Mouse (Mus musculus) right cerebral cortex, adult 18-20 months (tissue): ENCODE measurements around the gene Trp53rkb.
"Not testable (repeated sequence)": the region's sequence is repeated elsewhere in the genome, so short reads cannot be mapped to it uniquely, and the experiment has no call there.

Experiments used
- DNase-seq: peaks from one replicate; pipeline ENCODE4 v3.0.0; 2022; ENCODE audit warnings: mixed read lengths

Trp53rkb gene

DNA sequence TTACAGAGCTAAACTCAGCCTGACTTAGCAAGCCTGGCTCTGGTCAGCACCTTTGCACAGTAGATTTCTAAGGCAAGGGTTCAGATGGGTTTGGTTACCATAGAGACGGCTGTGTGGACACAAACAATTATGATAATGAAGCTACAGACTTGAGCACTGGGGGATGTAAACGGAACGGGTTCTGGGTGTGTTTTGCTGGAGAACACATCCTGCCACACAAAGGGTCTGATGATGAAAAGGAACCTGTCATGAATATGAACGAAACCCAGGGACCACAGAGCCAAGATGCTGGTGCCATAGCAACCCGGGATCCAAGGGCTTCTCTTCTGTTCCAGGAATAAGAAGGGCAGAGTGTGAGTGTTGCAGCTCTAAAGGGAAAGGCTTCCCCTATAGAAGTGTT is at the start of gene Trp53rkb:
Trp53rkb (plus strand) TSS at position 177 of the 400 bp plus-strand sequence.
- no peak for DNase-seq

DNA sequence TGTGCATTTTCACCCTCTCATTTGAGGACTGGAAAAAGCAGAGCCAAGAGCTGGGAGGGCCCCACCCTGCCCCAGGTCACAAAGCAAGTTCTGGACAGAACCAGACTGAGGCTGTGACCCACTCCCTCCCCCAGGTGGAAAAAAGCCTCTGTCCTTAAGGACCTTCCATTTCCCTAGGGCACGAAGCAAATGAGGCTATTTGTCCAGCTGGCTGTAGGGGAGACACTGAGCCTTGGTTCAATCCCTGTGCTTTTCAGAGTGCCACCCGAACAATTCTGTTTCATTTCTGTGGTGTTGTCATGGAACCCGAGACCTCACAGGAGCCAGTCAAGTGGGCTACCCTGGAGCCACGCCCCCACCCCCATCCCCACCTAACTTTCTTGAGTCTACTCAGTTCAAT is 48.8 kb upstream of the Trp53rkb start:
- no peak for DNase-seq

DNA sequence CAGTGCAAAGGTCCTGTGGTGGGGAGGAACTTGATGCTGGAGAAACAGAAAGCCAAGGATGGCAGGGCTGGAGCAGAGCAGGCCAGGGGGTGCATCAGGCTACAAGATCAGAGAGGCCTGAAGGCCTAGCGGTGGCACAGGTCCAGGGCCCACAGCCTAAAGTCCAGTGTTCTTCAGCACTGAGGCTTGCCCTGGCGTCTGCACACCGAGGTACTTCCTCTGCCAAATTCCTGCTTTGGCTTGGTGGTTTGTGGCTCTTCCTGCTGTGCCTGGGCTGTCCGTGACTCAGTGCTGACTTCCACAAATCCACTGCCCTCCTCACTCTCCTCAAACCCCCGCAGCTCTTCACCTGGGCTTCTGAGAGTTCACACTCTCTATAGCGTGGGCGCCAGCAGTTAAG is 47.9 kb upstream of the Trp53rkb start:
- no peak for DNase-seq

DNA sequence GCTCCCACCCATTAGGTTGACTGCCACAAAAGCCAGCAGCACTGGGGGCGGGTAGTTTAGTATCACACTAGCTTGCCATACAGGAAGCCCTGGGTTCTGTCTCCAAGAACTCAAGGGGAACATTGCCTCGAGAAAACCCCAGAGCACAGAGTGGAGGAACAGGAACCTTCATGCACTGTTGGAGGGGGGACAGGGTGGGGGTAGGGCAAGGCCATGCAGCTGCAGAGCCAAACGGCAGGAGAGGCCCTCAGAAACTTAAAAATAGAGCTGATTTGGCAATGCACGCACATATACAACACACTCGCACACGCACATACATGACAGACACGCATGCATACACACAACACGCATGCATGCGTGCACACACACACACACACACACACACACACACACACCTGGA is 46.5 kb upstream of the Trp53rkb start:
- no peak for DNase-seq

DNA sequence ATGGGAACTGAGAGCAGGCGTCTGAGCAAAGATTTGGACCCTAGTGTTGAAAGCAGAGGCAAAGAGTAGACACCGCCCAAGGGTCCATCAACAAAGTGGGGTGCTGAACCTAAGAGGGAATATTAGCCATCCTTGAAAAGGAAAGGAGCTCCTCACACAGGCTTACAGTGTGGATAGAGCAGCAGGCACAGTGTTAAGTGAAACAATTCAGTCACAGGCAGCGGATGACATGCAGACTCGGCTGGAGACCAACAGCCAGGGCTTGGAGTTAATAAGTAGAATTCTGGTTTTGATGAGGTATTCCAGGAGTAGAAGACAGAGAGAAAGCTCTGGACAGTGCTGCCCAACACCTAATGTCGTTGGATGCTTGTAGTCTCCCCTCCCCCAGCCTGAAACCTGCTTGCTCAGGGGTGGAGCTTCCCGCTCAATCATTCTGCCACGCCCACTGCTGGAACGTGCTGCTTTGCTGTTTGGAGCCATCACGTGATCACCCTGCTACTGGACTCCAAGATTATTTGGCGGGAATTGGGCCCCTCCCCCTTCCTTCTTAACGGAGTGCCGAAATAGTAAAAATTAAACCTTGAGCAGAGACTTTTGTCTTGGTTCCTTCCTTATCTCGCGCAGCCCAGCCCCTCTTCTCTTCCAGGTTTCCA is 45.9 kb upstream of the Trp53rkb start:
- DNase-seq: not testable (repeated sequence)

DNA sequence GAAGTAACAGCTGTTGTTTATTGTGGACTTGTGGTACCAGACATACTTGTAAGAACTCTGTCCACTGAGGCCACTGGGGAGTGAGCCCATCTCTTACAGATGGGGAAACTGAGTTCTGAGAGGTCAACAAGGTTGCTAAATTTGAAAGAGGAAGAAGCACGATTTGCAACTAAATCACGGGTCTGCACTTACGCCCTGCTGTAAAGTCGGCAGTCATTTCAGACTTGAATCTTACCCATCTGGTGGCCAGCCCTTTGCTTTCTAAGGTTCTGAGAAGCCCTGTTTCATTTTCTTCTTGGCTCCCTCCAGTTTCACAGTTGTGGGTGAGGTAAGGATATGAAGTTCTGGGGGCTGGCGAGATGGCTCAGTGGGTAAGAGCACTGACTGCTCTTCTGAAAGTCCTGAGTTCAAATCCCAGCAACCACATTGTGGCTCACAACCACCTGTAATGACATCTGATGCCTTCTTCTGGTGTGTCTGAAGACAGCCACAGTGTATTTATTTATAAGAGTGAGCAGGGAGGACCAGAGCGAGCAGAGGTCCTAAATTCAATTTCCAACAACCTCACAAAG is 41.6 kb upstream of the Trp53rkb start:
- no peak for DNase-seq

DNA sequence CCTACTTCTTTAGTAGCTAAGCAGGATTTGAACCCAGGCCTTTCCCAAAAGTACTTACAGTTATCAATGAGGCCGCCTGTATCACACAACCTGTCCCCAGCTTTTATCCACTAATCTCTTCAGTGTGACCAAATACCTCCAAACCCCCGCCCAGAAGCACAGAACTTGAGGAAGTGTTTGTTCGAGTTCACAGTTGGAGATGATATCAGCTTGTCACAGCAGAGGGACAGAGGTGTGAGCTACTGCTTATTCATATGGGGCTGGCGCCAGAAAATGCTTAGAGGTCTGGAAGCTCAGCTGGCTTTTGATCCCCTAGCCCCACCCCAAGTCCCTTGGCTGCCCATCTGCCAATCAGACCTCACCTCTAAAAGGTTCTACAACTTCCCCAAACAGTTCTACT is 38.1 kb upstream of the Trp53rkb start:
- no peak for DNase-seq

DNA sequence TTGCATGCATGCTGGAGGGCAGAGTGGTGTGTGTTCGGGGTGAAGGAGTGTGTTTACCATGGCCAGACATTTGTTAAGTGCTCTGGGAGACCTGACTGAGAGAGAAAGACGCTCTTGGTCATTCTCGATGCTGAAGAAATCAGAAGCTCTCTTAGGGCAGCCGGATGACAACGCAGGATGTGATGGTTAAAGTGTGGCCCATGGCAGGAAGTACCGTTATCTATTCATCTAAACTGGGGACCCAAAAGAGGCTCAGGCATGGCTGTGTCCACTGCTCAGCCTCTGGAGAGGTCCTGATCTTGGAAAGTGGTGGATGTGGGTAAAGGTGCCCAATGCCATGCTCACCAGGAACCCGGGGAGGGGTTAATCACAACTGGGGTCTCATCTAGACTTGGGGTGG is 37.6 kb upstream of the Trp53rkb start:
- no peak for DNase-seq

DNA sequence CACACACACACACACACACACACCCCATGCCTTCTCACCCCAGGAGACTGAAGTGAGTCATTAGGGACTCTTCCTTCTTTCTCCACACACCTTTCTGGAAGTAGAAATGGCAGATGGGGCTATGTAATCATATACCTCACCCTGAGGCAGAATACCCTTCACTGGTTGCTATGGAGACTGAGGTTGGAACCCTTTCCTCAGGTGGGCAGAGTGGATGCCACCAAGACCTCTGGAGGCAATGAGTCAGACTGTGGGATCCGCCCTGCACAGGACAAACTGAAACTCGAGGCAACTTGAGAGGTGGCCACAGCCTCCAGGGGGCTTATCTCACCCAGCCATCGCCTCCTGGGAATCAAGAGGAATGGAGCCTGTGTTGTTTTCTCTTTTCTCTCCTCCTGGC is 34.4 kb upstream of the Trp53rkb start:
- no peak for DNase-seq

DNA sequence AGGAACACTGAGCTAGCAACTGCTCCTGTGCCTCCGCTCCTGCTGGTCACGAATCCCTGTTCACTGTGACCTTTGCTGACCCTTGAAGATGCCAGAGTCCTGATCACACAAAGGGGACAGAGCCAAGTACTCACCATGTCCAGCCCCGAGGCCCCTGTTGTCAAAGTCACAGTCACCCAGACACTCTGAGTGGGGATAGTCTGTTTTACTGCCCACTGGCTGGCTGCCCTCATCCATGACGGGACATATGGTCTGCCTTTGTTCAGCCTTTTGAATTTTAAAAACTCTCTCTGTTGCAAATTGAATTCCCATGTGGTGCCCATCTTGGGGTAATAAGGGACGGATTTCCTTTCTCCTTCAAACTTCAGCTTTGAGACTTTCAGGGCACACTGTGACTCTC is 28.3 kb upstream of the Trp53rkb start:
- no peak for DNase-seq

DNA sequence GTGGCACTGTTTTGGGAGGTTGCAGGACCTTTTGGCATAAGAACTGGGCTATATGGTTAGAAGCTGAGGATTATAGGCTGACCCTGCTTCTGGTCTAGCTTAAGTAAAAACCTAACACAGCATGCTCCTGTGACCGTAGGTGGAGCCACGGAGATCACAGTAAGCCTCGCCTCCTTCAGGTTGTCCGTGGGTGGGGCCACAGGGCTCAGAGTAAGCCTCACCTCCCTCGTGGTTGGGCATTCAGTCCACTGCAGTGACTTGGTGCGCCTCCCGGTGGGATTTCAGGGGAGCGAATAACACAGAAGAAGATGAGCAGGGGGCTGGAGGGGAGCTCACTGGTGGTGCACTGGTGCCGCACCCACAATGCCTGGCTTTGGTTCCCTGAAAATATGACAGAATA is 24.7 kb upstream of the Trp53rkb start:
- DNase-seq: no peak

DNA sequence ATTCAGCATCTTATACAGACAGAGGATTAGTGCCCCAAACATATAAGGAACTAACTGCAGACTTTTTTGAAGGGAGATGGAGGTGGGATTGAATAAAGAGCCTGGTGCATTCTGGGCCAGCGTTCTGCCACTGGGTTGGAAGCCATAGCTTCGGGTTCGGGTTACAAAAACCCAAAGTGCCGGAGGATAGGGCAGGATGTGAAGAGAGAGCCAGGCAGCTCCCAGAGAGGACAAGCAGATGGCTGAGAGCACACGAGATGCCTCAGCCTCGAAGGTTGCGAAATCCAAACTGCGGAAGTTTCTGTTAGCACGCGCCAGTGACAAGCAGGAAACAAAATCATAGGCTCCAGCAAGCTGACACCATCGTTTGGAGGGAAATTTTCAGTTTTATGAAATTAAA is 20.9 kb upstream of the Trp53rkb start:
- DNase-seq: no peak

DNA sequence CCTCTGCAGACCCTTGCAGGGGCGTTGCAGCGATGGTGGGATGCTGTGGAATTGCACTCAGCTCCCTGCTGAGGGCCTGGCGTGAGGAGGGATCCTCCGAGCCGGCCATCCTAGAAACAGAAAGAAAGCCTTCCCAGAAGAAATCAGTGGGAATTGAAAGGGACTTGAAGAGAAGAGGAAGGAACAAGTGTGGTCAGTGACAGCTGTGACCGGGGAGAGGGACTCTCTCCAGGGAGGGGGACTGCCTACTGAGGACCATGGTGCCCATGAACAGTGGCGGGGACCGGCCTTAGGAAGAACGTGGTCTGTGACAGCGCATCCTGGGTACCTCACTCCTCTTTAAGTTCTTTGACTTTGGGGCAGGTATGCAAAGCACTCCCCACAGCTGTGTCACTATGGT is 18.7 kb upstream of the Trp53rkb start:
- no peak for DNase-seq

DNA sequence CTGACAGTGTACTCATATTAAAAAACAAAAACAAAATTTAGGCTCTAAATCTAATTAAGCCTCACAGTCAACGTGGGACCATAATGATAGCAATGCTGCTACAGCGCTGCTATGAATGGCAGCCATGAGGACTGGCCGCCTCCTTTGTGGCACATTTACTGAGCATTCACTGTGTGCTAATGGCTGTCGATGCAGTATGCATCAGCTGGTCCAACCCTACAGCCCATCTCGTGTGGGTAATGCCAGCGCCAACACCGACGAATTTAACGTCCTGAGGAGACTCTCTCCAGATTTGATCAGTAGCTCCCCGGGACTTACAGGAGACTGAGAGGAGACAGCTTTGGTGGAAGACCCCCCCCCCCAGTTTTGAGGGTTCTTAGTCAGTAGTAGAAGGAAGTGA is 18.1 kb upstream of the Trp53rkb start:
- no peak for DNase-seq

DNA sequence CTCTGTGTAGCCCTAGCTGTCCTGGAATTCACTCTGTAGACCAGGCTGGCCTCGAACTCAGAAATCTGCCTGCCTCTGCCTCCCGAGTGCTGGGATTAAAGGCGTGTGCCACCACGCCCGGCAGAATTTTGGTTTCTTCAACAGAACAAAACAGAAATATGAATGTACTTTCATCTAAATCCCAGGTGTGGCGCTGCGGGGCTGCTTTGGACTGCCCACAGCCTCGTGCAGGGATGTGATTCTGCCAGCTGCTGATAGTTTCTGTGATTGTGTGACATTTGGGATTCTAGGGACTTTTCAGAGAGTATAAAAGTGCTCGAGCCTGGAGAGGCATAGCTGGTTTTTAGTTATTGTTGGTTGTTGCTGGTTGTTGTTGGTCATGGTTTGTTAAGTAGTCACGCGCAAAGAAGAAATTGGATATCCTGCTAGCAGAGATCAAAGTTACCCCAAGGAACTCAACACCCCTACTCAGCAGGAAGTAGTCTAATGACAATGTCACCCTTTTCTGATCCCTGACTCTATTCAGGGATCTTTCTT is 16.9 kb upstream of the Trp53rkb start:
- no peak for DNase-seq

DNA sequence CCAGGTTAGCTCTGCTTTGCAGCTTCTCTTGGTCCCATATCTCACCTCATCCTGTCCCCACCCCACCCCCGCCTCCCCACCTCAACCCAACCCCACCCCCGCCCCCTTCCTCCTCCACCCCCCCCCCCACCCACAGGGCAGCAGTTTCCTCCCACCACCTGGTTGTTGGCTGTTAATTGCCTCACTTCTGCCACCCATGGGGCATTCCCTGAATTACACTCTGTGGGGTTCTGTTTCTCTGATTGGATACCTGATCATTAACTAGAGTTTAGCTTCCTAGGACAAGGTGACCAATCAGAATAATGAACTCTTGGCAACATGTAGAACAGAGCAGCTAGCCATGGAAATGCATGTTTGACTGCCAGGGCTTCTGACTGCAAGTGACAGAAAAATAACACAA is 16.1 kb upstream of the Trp53rkb start:
- no peak for DNase-seq

DNA sequence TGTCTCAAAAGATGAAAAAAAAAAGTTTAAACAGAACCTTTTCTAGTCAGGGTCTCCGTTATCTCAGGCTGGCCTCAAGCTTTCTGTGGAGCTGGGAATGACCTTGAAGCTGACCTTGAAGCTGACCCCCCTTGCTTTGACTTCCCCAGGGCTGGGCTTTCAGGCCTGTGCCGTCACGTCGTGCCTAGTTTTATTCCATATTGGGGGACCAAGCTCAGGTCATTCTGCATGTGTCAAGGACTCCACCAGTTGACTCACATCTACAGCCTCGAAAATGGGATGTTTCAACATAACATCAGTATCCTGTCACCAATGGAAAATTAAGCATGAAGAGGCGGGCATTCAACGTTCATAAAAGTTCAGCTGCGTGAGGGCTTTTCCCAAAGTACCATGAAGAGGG is 12.4 kb upstream of the Trp53rkb start:
- DNase-seq: no peak

DNA sequence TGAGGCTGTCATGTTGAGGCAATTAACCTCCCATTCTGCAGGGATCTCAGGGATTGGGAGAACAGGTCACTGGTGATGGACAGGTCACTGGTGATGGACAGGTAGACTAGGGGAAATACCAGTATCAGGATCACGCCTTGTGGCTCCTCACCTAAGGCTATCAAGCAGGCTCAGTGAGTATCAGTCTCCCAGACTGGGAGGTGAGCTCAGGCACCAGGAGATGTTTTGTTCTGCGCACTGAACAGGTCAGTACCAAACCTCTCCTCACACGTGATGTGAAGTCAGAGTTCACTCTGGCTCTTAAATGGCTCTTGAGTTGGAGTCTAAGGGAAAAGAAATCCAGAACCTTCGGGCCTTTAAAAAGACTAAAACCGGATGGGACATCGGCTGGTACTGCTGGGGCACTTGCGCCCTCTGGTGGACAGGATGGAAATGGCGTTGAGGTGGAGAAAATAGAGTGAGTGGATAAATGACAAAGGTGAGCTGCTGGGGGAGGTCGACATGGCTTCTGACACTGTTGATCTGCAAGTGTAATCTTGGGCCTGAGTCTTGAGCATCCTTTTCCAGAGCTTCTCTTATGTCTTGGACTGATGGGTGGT is 11.3 kb upstream of the Trp53rkb start:
- peak; percentile 74 for DNase-seq

DNA sequence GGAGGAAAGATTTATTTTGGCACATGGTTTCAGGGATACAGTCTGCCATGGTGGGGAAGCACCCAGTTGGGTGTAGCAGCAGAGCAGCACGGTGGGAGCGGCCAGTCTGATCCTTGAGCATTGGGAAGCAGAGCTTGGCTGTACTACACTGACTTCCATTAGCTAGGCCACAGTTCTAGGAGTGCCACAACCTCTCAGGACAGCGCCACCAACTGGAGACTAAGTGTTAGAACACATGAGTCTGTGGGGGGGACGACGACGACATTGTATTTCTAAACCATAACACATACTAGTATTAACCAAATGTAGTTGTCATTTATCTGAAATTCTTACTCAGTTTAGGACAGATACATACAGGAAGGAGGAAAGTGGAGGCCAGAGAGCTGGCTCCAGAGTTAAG is 8.0 kb upstream of the Trp53rkb start:
- no peak for DNase-seq

DNA sequence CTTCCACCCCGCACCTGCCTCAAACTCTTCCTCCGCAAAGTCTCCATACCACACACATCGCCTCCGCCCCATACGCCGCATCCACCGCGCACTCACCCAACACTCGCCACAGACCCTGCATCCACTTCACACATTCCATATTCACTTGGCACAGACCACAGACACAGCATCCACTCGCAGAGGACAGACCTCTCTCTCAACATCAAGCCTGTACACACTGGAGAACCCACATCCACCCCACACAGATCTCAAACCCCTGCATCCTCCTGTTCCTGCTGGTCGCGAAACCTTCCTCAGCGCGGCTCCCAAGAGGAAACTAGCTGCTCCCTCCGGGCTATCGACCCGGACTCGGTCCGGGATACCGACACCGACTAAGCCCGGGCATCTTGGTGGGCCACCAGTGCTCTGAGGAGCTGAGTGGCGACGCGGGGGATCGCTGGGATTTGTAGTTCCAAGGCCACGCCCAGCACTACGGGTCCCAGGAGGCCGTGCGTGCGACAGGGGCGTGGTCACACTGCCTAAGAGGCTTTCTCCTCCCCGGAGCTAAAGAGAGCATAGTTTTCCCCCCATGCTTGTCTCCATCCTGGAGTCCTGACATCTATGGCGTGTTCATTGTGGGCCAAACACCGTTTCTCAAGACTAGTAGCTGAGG is 5.9 kb upstream of the Trp53rkb start:
- DNase-seq: peak; percentile 95

DNA sequence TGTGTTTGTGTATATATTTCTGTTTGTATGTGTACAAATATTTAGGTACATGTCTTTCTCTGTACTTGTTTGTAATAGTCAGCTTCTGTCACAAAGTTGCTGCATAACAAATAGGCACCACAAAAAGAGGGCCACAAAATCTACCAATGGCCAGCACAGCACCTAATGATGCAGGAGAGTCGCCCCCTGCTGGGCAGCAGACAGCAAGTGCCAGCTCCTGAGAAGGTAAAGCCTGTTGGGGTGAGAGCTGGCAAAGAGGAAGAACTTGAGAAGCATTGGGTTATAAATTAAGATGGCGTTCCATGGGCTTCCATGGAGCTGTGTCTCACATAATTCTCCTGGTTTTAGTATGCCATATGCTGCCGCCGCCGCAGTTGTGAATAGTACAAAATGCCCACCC is 593 bp upstream of the Trp53rkb start:
- DNase-seq: no peak

DNA sequence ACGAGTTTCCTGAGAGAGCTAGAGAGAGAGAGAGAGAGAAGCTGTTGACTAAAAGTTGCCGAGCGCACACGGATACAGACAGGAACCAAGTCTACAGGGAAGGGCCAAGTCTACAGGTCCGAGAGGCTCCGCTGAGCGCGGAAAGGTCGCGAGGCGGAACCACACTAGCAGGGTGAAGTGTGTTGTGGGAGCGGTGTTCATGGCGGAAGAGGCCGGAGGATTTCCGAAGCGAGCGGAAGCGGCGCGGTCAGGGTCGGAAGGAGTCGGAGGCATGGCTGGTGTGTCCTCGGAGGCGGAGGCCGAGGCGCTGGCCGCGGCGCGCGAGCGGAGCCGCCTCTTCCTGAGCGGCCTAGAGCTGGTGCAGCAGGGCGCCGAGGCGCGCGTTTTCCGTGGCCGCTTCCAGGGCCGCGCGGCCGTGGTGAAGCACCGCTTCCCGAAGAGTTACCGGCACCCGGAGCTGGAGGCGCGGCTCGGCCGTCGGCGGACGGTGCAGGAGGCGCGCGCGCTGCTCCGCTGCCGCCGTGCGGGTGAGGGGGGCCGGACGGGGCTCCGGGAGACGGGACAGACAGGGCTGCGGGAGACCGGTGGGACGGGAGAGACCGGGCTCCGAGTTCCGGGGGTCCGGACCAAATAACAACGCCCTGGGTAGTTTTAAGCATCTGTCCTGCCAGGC is 1.3 kb downstream of the Trp53rkb start:
- peak; percentile 83 for DNase-seq
